21 mouse cellular contexts compared by ENCODE assay signal in genomic region chr6:48630831-48631230, GRCm38 (mm10). TPM values are rescaled to one million over a fixed set of nuclear protein-coding genes. Genes with fewer than 3 reads are reported as not detected.
"Had no signal": no experiment of that assay in that cellular context is flagged by ENCODE, and none has a peak within 500 bp of the region (broad histone marks: within the 10 kb centered on the region; RNA-seq: fewer than 3 reads in every experiment).

No protein-coding gene starts in this region.

- DNase-seq: forebrain, postnatal 0 days; gastrocnemius, postnatal 14 days; gastrocnemius, postnatal 36 days; heart, postnatal 14 days; heart, postnatal 36 days; kidney, adult 11 months; kidney, adult 9 months; kidney, postnatal 14 days; kidney, postnatal 36 days; layer of hippocampus, adult 9-11 months; layer of hippocampus, postnatal 36 days; left cerebral cortex, postnatal 4 days had no signal

RNA-seq across cellular contexts. Expression of gene Gm44965, which starts 37.1 kb away (rescaled TPM):
- total RNA-seq: forebrain, postnatal 0 days; gastrocnemius, adult 18-20 months; heart, adult 2 months; heart, postnatal 14 days; hindbrain, postnatal 0 days; layer of hippocampus, adult 18-20 months; layer of hippocampus, postnatal 14 days; layer of hippocampus, postnatal 36 days; left cerebral cortex, adult 18-20 months; left cerebral cortex, postnatal 10 days; left cerebral cortex, postnatal 25 days; left cerebral cortex, postnatal 4 days; liver, adult 2 months had no signal
